Mouse (Mus musculus): Measurements from ENCODE around the gene March5.

- no peak for TF ChIP-seq CTCF (conservative IDR thresholded peaks at IDR 0.05; ENCODE audit: insufficient read depth, insufficient read length, low read depth, low read length)
- TF ChIP-seq POLR2A (IDR thresholded peaks at IDR 0.05; ENCODE audit: low read depth, low read length): no peak
Observed at GRCm38 (mm10) chr19:37237306-37237705, 30.0 kb downstream of the March5 start.

All from kidney, adult 2 months (tissue).